ENCODE assay signal across 18 mouse cellular contexts in the genomic region with DNA sequence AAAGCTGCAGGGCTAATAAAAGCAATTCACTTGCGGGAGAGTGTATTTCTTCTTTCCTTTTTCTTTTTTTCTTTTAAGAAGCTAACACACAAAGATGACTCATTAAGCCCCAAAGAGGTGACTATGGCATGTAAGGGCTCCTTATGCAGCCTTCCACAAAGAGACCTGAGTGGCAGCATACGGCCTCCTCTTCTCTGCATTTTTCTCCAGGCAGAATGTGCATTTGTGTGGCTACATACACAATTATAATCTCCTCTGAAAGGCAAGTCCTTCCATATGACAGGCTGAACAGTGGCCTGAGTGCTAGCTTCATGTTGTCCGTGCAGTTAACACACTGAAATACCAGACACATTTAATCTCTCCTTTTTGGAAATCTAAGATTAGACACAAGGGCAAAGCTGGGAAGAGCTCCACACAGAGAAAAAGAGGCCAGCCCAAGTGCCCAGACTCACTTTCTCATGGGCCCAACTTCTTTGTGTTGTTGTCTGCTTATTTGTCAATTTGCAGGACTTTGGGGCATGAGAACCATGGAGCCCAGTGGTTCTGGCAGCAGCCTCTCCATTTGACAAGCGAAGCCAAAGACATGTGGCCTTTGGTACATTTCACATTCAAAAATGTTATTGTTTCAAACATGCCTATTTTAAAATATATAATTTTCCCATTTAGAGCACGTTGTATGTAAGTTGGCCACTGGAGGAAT. TPM values are rescaled to one million over a fixed set of nuclear protein-coding genes. Genes with fewer than 3 reads are reported as not detected.
A peak's percentile ranks its signal among the peaks of the same experiment; 100 is the strongest.
DNase-seq lines count a peak whose midpoint lies in the region; ATAC-seq and TF ChIP-seq lines count a peak whose summit lies in the region.
"Had no signal": no experiment of that assay in that cellular context is flagged by ENCODE, and none has a peak within 500 bp of the region (broad histone marks: within the 10 kb centered on the region; RNA-seq: fewer than 3 reads in every experiment).

No protein-coding gene starts in this region.

- H3K9me3 ChIP-seq in heart, postnatal 0 days (replicated peaks; ENCODE audit: control insufficient read depth, low read length): no peaks in the 10 kb centered on the region
- H3K9me3 ChIP-seq in midbrain, embryonic 14.5 days (ENCODE audit: control insufficient read depth, low read length): no peaks in the 10 kb centered on the region
- no peaks in the 10 kb centered on the region for H3K9me3 ChIP-seq in midbrain, embryonic 11.5 days (ENCODE audit: control insufficient read depth, low read length)
- no peaks in the 10 kb centered on the region for H3K9me3 ChIP-seq in forebrain, embryonic 16.5 days (ENCODE audit: control insufficient read depth, low read length)
- H3K9me3 ChIP-seq: embryonic facial prominence, embryonic 10.5 days; hindbrain, embryonic 15.5 days had no signal

- no peak for TF ChIP-seq CTCF in heart, postnatal 0 days (IDR thresholded peaks at IDR 0.05; ENCODE audit: low read depth)

- H3K27me3 ChIP-seq in heart, postnatal 0 days (ENCODE audit: control insufficient read depth, insufficient read depth, low read length): no peaks in the 10 kb centered on the region
- H3K27me3 ChIP-seq in midbrain, embryonic 14.5 days (ENCODE audit: control insufficient read depth, insufficient read depth, low read length): no peaks in the 10 kb centered on the region
- no peaks in the 10 kb centered on the region for H3K27me3 ChIP-seq in midbrain, embryonic 11.5 days (ENCODE audit: control insufficient read depth, insufficient read depth, low read length)
- H3K27me3 ChIP-seq in forebrain, embryonic 16.5 days (replicated peaks; ENCODE audit: control insufficient read depth, insufficient read depth, low read length): no peaks in the 10 kb centered on the region
- H3K27me3 ChIP-seq: CH12.LX; hindbrain, embryonic 15.5 days had no signal

- ATAC-seq in heart, postnatal 0 days (ENCODE audit: insufficient read depth, low read depth): no peak
- no peak for ATAC-seq in midbrain, embryonic 14.5 days (ENCODE audit: low FRiP score, low TSS enrichment)
- ATAC-seq in midbrain, embryonic 11.5 days (ENCODE audit: low FRiP score): no peak
- ATAC-seq in forebrain, embryonic 16.5 days: 0 out of 2 replicates have a peak, but pooled peaks have one; percentile 26
- ATAC-seq in frontal cortex, adult (ENCODE audit: low TSS enrichment): no peak; the same call in 1 of the 2 replicates
- ATAC-seq: intestine, embryonic 16.5 days had no signal

- H3K36me3 ChIP-seq in heart, postnatal 0 days (replicated peaks; ENCODE audit: control insufficient read depth, insufficient read depth, low read length): no peaks in the 10 kb centered on the region
- no peaks in the 10 kb centered on the region for H3K36me3 ChIP-seq in midbrain, embryonic 14.5 days (ENCODE audit: control insufficient read depth, insufficient read depth, low read length)
- no peaks in the 10 kb centered on the region for H3K36me3 ChIP-seq in midbrain, embryonic 11.5 days (ENCODE audit: control insufficient read depth, insufficient read depth, low read length)
- H3K36me3 ChIP-seq in forebrain, embryonic 16.5 days (ENCODE audit: control insufficient read depth, insufficient read depth): no peaks in the 10 kb centered on the region
- H3K36me3 ChIP-seq: embryonic facial prominence, embryonic 10.5 days; hindbrain, embryonic 15.5 days had no signal

- H3K4me2 ChIP-seq in heart, postnatal 0 days (ENCODE audit: low read depth, low read length): no peak overlapping the region; the same call in 1 of the 2 replicates
- no peak overlapping the region for H3K4me2 ChIP-seq in midbrain, embryonic 14.5 days (ENCODE audit: low read length)
- H3K4me2 ChIP-seq in midbrain, embryonic 11.5 days: no peak overlapping the region
- H3K4me2 ChIP-seq in forebrain, embryonic 16.5 days (ENCODE audit: low read length): no peak overlapping the region
- H3K4me2 ChIP-seq: hindbrain, embryonic 15.5 days had no signal

- peak overlapping the region; percentile 74 for H3K27ac ChIP-seq in heart, postnatal 0 days (ENCODE audit: low read depth)
- peak overlapping the region; percentile 20; the same call in 1 of the 2 replicates for H3K27ac ChIP-seq in midbrain, embryonic 14.5 days (replicated peaks; ENCODE audit: low read depth, low read length)
- no peak overlapping the region for H3K27ac ChIP-seq in midbrain, embryonic 11.5 days (ENCODE audit: low read depth, low read length)
- H3K27ac ChIP-seq in forebrain, embryonic 16.5 days (ENCODE audit: low read length): peak overlapping the region; percentile 48; the same call in 1 of the 2 replicates
- H3K27ac ChIP-seq: embryonic facial prominence, embryonic 10.5 days; hindbrain, embryonic 15.5 days had no signal

- WGBS in heart, postnatal 0 days: 58% methylated on average over 5 of the region's 5 CpGs
- WGBS in midbrain, embryonic 14.5 days: 57% methylated on average over 5 of the region's 5 CpGs
- 79% methylated on average over 5 of the region's 5 CpGs for WGBS in midbrain, embryonic 11.5 days
- 23% methylated on average over 5 of the region's 5 CpGs for WGBS in forebrain, embryonic 16.5 days

- H3K4me3 ChIP-seq in heart, postnatal 0 days (ENCODE audit: low read depth, low read length): no peak overlapping the region
- no peak overlapping the region for H3K4me3 ChIP-seq in midbrain, embryonic 14.5 days (replicated peaks; ENCODE audit: low read depth, low read length)
- H3K4me3 ChIP-seq in midbrain, embryonic 11.5 days (ENCODE audit: low read depth, low read length): no peak overlapping the region
- no peak overlapping the region for H3K4me3 ChIP-seq in forebrain, embryonic 16.5 days (replicated peaks; ENCODE audit: low read length)
- H3K4me3 ChIP-seq: embryonic facial prominence, embryonic 10.5 days; hindbrain, embryonic 15.5 days had no signal

- H3K9ac ChIP-seq in heart, postnatal 0 days (replicated peaks; ENCODE audit: low read depth, low read length): no peak overlapping the region
- H3K9ac ChIP-seq in midbrain, embryonic 14.5 days (replicated peaks; ENCODE audit: low read length): no peak overlapping the region
- H3K9ac ChIP-seq in midbrain, embryonic 11.5 days (ENCODE audit: low read length): no peak overlapping the region
- H3K9ac ChIP-seq in forebrain, embryonic 16.5 days (replicated peaks; ENCODE audit: low read depth, low read length): no peak overlapping the region
- H3K9ac ChIP-seq: hindbrain, embryonic 15.5 days had no signal

- no peak for TF ChIP-seq EP300 in heart, postnatal 0 days (IDR thresholded peaks at IDR 0.05; ENCODE audit: low read depth)

- DNase-seq in heart, adult 11 months: peak; percentile 68
- no peak for DNase-seq in heart, adult 9 months (ENCODE audit: low spot score in 2 of 2)
- no peak for DNase-seq in heart, postnatal 0 days (ENCODE audit: low spot score)
- DNase-seq in heart, adult 18-20 months: no peak
- no peak for DNase-seq in midbrain, embryonic 14.5 days
- DNase-seq in midbrain, embryonic 11.5 days (ENCODE audit: low spot score, missing footprints): no peak
- DNase-seq: adrenal gland, adult 2 months; cerebellum, adult 11-12 months; cerebellum, postnatal 36 days; left cerebral cortex, postnatal 4 days; lung, postnatal 10 days had no signal

- H3K4me1 ChIP-seq in heart, postnatal 0 days (ENCODE audit: control insufficient read depth, insufficient read depth): peaks cover 9% of the 10 kb centered on the region
- H3K4me1 ChIP-seq in midbrain, embryonic 14.5 days (ENCODE audit: control insufficient read depth, insufficient read depth, low read length): no peaks in the 10 kb centered on the region; the same call in 1 of the 2 replicates
- H3K4me1 ChIP-seq in midbrain, embryonic 11.5 days (ENCODE audit: control insufficient read depth, insufficient read depth, low read length): no peaks in the 10 kb centered on the region
- H3K4me1 ChIP-seq in forebrain, embryonic 16.5 days (replicated peaks; ENCODE audit: control insufficient read depth, insufficient read depth, low read length): peaks cover 10% of the 10 kb centered on the region
- H3K4me1 ChIP-seq: embryonic facial prominence, embryonic 10.5 days had no signal

RNA-seq across cellular contexts. Expression of gene 1110051M20Rik, which starts 7.2 kb away (rescaled TPM):
- 24.5 and 32.0 TPM in 2 replicates for total RNA-seq in heart, postnatal 0 days (2014; rRNA removed; ENCODE audit: low replicate concordance)
- polyA plus RNA-seq in heart, postnatal 0 days (2015; fragmentation: Nextera tagmentation; extraction: Ambion mirVana): 24.6 and 27.8 TPM in 2 replicates
- total RNA-seq in heart, adult 18-20 months (2021): 10 to 100 TPM in 1 of 2 experiments, 1 to 10 TPM in 1; 7.7 to 14.7 TPM
- polyA plus RNA-seq in midbrain, embryonic 14.5 days (2014; fragmentation: Nextera tagmentation; extraction: Ambion mirVana): 175 and 176 TPM in 2 replicates
- 98.0 and 98.6 TPM in 2 replicates for polyA plus RNA-seq in midbrain, embryonic 11.5 days (2014; fragmentation: Nextera tagmentation; extraction: Ambion mirVana)
- 163 and 187 TPM in 2 replicates for polyA plus RNA-seq in forebrain, embryonic 16.5 days (2015; fragmentation: Nextera tagmentation; extraction: Ambion mirVana)

RNA-seq across cellular contexts. Expression of gene Lrp4, which starts 20.0 kb away (rescaled TPM):
- 12.2 and 22.3 TPM in 2 replicates for total RNA-seq in heart, postnatal 0 days (2014; rRNA removed; ENCODE audit: low replicate concordance)
- 2.7 and 2.8 TPM in 2 replicates for polyA plus RNA-seq in heart, postnatal 0 days (2015; fragmentation: Nextera tagmentation; extraction: Ambion mirVana)
- total RNA-seq in heart, adult 18-20 months (2021): 10 to 100 TPM in 1 of 2 experiments, 1 to 10 TPM in 1; 9.4 to 10.4 TPM
- 2.8 and 4.7 TPM in 2 replicates for polyA plus RNA-seq in midbrain, embryonic 14.5 days (2014; fragmentation: Nextera tagmentation; extraction: Ambion mirVana)
- polyA plus RNA-seq in midbrain, embryonic 11.5 days (2014; fragmentation: Nextera tagmentation; extraction: Ambion mirVana): 5.3 and 6.1 TPM in 2 replicates
- 4.5 and 5.9 TPM in 2 replicates for polyA plus RNA-seq in forebrain, embryonic 16.5 days (2015; fragmentation: Nextera tagmentation; extraction: Ambion mirVana)
- total RNA-seq: megakaryocyte-erythroid progenitor cell, adult 5-6 weeks had no signal
